Mouse (Mus musculus): ENCODE results near the gene Nudt2.
"Not testable (repeated sequence)": the region's sequence is repeated elsewhere in the genome, so short reads cannot be mapped to it uniquely, and the experiment has no call there.

Nudt2 gene

GRCm38 (mm10) chr4:41464345-41465286 is at the start of gene Nudt2, which contains the start of gene Kif24:
Gene Nudt2 (plus strand): TSS chr4:41465151.
Gene Kif24 (minus strand): TSS chr4:41464887.
- DNase-seq (ENCODE audit: low spot score in 2 of 2) = peak; percentile 95 to 98

GRCm38 (mm10) chr4:41416966-41417365 is 48.0 kb upstream of the Nudt2 start:
- no peak for DNase-seq (ENCODE audit: low spot score in 2 of 2)

DNA sequence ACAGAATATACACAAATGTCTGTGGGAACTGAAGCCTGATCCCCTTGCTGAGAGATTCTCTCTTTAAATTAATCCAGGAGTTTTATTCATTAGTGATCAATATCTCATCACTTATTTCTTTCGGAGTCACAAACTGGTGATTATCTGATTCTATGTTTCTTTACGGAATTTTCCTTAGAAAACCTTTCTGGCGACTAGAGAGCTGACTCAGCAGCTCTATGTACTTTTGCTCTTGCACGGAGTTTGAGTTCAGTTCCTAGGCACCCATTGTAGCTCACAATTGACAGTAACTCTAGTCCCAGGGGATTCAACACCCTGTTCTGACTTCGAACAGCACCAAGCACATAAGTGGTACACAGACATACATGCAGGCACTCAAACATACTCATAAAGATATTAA is 26.0 kb upstream of the Nudt2 start:
- no peak for DNase-seq (ENCODE audit: low spot score in 2 of 2)

- no peak for DNase-seq (ENCODE audit: low spot score in 2 of 2)
Measured at GRCm38 (mm10) chr4:41442790-41443302, 22.1 kb upstream of the Nudt2 start.

DNA sequence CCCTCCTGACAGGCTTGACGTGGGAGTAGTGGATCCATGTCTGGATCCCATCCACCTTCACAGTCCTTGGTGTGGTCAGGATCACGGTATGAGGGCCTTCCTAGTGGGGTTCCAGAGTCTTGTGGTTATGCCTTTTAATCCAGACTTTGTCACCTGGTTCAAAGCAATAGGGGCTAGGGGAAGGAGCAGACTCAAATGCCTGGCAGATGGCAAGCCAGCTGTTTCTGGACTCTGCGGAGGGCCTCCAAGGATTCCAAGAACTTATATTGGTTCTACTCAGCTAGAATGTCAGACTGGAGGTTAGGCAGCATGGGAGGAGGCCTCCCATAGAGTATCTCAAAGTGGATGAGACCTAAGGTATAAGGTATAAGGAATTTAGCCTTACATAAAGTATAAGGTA is 17.4 kb upstream of the Nudt2 start:
- no peak for DNase-seq (ENCODE audit: low spot score in 2 of 2)

DNA sequence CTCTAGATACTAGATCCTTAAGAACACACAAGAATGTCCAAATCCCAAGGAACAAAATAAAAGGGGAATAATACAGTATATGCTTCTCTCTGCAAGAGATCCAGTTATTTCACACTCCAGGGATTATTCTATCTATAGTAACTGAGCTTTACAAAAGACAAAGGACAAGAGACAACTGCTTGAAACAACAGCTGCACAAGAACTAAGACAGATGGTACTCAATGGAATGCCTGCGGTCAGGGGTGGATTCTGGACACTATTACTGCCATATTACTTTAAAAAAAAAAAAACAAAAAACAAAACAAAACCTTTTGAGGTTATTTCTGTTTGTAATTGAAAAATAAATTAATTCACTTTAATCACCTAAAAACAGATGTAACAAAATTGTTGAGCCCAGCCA is 4.3 kb upstream of the Nudt2 start:
- DNase-seq (ENCODE audit: low spot score in 2 of 2) = no peak

DNA sequence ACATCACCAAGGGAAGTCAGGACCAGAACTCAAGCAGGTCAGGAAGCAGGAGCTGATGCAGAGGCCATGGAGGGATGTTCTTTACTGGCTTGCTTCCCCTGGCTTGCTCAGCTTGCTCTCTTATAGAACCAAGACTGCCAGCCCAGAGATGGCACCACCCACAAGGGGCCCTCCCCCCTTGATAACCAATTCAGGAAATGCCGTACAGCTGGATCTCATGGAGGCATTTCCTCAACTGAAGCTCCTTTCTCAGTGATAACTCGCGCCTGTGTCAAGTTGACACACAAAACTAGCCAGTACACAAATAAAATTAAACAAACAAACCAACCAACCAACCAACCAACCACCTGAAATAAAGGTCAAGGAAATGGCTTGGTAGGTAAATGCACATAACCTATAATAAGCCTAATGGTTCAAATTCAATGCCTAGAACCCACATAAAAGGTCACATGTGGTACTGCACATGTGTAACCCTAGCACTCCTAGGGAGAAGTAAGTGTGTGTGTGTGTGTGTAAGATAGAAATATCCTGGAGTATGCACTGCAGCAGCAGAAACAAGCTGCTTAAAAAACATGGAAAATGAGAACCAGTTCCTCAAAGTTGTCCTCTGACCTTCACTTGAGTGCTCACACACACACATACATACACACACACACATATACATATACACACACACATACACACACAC is 1.8 kb upstream of the Nudt2 start:
- DNase-seq (ENCODE audit: low spot score in 2 of 2) = not testable (repeated sequence)

DNA sequence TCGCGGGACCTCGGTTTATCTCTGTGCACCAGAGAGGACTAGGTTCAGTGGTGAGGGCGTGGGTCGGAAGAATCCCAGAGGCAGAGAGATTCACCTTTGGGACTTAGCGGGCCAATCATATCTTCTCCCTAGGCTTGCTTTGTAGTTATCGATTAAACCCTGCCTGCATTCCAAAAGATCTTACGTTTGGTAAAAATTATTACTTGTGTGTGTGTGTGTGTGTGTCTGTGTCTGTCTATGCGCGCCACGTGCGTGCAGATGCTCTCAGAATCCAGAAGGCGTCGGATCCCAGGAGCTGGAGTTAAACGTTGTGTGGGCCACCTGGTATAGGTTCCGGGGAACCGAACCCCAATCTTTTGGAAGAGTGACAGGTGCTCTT is 325 bp downstream of the Nudt2 start:
- DNase-seq (ENCODE audit: low spot score in 2 of 2) = no peak

DNA sequence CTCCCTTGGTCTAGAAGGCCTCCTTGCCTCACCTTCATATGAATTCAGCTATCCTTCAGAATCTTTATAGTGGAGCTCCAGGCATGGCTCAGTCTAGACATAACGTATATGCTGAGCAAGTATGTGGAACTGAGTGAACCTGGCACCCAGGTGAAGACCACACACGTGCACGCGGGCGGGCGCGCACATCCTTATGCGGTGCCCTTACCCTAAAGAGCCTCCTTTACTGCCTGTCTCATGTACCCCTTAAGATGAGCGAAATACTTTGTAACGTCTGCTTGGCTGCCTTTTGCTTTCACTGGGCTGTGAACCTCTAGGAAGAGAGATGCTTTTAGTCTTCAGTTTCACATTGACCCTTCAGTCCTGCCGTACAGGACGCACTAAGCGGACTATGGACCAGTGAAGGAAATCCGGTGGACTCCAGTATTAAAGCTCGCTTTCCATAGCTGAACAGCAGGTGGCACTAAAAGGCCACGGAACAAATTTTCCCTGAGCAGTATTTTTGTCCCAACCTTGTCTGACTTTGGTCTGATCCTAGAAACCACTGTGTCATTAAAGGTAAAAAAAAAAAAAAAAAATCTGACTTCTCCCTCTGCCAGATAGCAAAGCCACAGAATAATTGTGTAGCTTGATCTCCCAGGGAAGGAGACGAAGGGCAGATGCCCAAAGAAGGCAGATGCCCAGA is 3.6 kb downstream of the Nudt2 start:
- peak; percentile 48 to 58 for DNase-seq (ENCODE audit: low spot score in 2 of 2)

GRCm38 (mm10) chr4:41469199-41469598 is 4.2 kb downstream of the Nudt2 start:
- no peak for DNase-seq (ENCODE audit: low spot score in 2 of 2)

- DNase-seq (ENCODE audit: low spot score in 2 of 2) = no peak
Measured at GRCm38 (mm10) chr4:41470051-41470683, 5.2 kb downstream of the Nudt2 start.

DNA sequence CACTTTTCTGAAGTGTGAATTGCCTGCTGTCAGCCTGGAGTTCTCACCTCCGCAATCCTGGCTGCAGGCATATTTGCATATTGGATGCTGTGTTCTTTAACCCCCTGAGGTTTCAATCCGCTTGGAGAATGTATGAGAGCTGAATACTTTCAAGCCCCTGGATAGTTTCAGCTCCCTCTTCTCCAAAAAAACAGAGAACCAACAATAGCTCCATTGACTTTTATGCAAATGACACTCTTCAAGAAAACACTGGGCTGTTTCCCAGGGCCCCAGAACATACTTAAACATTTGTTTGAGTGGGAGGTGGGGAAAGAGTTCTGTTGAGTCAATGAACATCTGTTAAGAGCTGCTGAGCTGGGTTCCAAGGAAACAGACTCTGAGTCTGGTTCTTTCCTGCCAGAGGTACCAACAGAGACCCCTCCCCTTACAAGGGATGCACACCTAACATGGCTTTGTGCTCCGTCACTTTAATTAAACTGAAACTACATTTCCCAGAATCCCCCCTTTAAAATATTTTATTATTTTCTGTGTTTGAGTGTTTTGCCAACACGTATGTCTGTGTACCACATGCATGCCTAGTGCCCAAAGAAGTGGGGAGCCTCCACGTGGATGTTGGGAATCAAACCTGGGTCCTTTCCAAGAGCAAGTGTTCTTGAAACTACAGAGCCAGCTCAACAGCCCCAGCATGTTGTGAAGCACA is 5.9 kb downstream of the Nudt2 start:
- no peak for DNase-seq (ENCODE audit: low spot score in 2 of 2)

- no peak for DNase-seq (ENCODE audit: low spot score in 2 of 2)
Measured at GRCm38 (mm10) chr4:41471384-41471689, 6.4 kb downstream of the Nudt2 start.

GRCm38 (mm10) chr4:41477648-41478160 is 12.8 kb downstream of the Nudt2 start:
- DNase-seq (ENCODE audit: low spot score in 2 of 2) = no peak

DNA sequence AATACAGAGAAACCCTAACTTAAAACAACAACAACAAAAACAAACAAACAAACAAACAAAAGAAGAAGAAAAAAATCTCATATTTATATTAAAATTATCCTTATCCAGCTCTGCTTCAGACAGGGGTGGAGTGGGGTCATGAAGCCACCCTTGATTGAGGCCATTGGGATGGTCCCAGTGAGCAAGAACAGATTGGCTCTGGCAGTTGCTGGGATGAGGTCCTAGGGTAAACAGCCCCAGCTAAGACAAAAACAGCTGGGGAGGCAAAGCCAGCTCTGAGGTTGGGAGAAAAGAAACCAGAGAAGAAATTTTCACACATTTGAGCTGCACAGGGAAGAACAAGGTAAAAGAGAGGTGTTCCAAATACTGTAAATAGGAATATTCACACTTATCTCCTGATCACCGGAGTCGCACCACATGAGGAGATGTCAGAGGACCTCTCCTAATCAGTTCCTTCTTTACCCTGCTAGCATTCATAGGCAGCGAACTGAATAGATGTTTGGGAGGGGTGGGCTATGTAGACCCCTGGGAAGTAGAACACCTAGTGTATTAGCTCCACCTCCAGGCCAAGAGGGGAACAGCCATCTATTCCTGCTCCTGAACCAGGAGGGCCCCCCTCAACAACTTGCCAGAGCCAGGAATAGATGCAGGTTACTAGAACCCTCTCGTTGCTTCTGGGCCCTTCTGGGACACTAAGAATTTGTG is 14.0 kb downstream of the Nudt2 start:
- DNase-seq (ENCODE audit: low spot score in 2 of 2) = no peak

GRCm38 (mm10) chr4:41479456-41479804 is 14.5 kb downstream of the Nudt2 start:
- peak in 1 of 2 experiments; percentile 40 for DNase-seq (ENCODE audit: low spot score in 2 of 2)

DNA sequence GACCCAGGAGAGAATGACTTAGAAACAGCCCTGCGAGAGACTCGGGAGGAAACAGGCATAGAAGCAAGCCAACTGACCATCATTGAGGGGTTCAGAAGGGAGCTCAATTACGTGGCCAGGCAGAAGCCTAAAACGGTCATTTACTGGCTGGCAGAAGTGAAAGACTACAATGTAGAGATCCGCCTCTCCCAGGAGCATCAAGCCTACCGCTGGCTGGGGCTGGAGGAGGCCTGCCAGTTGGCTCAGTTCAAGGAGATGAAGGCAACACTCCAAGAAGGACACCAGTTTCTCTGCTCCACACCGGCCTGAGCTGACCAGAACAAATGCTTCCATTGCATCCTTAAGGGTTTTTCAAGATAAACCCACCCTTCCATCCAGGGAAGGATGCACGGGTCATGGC is 15.3 kb downstream of the Nudt2 start:
- DNase-seq (ENCODE audit: low spot score in 2 of 2) = peak; percentile 40 to 81

DNA sequence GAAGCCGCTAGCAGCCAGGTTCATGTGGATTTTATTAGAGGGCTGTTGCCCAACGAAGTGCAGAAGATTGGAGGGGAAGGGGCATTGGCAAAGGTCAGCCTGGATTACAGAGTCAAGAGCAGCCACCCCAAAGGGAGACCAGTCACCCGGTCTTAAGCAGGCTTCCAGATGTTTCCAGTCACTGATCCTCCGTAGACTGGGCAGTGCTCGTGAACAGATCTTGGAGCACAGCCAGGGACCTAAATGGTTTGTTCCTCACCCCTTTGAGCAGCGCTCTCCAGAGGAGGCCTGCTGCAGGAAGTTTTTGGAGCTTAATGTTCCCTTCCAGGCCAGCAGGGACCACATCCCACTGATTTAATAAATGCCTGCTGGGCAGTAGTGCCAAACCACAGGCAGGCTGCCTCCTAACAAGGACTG is 16.7 kb downstream of the Nudt2 start:
- DNase-seq (ENCODE audit: low spot score in 2 of 2) = peak; percentile 42 to 73

DNA sequence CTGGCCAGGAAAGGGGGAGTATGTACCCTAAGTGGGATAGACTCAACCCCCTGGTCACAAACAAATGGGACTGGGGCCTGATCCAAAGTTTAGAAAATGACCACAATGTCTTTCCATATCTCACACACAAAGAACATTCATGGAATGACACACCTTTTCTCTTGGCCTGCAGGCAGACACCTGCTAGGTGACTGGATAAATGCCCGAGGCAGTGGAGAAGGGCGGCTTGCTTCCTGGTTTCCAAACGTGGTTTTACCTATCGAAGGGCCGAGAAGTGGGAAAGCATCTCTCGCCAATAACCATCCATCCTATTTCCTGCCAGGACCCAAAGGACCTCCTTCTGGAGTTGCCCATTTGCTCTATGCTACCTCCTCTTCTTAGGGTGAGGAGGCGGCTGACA is 28.0 kb downstream of the Nudt2 start:
- no peak for DNase-seq (ENCODE audit: low spot score in 2 of 2)

- no peak for DNase-seq (ENCODE audit: low spot score in 2 of 2)
Measured at GRCm38 (mm10) chr4:41493464-41494116, 28.6 kb downstream of the Nudt2 start.

Data from urinary bladder, postnatal 36 days (tissue).